Mouse (Mus musculus): ENCODE measurements around the gene Polr1e. TPM values are rescaled to one million over a fixed set of nuclear protein-coding genes. Genes with fewer than 3 reads are reported as not detected.
A peak's percentile ranks its signal among the peaks of the same experiment; 100 is the strongest.
"Not testable (repeated sequence)": the region's sequence is repeated elsewhere in the genome, so short reads cannot be mapped to it uniquely, and the experiment has no call there.

The Polr1e gene
- total RNA-seq, 2 experiments from 2014 or later = 11.9 to 14.8 TPM

GRCm38 (mm10) chr4:45000001-45000400 is 18.4 kb upstream of the Polr1e start:
- DNase-seq (ENCODE audit: low spot score in 2 of 2) = no peak

GRCm38 (mm10) chr4:45005452-45005851 is 12.9 kb upstream of the Polr1e start:
- DNase-seq (ENCODE audit: low spot score in 2 of 2) = no peak

GRCm38 (mm10) chr4:45010806-45011415 is 7.5 kb upstream of the Polr1e start:
- DNase-seq (ENCODE audit: low spot score in 2 of 2) = peak in 1 of 2 experiments; percentile 52

GRCm38 (mm10) chr4:45011581-45012104 is 6.7 kb upstream of the Polr1e start:
- no peak for DNase-seq (ENCODE audit: low spot score in 2 of 2)

- peak; percentile 98 to 100 for DNase-seq (ENCODE audit: low spot score in 2 of 2)
Measured at GRCm38 (mm10) chr4:45012105-45012975, 6.0 kb upstream of the Polr1e start, which contains the start of gene Zbtb5. Gene Zbtb5, minus strand, starts transcription at chr4:45012412.

GRCm38 (mm10) chr4:45013031-45013431 is 5.4 kb upstream of the Polr1e start:
- DNase-seq (ENCODE audit: low spot score in 2 of 2) = no peak

GRCm38 (mm10) chr4:45013537-45013936 is 4.8 kb upstream of the Polr1e start:
- no peak for DNase-seq (ENCODE audit: low spot score in 2 of 2)

- peak; percentile 55 to 83 for DNase-seq (ENCODE audit: low spot score in 2 of 2)
Measured at GRCm38 (mm10) chr4:45015615-45016014, 2.8 kb upstream of the Polr1e start.

GRCm38 (mm10) chr4:45019009-45019408 is 626 bp downstream of the Polr1e start:
- no peak for DNase-seq (ENCODE audit: low spot score in 2 of 2)

- no peak for DNase-seq (ENCODE audit: low spot score in 2 of 2)
Measured at GRCm38 (mm10) chr4:45026459-45026858, 8.1 kb downstream of the Polr1e start.

GRCm38 (mm10) chr4:45032586-45032985 is 14.2 kb downstream of the Polr1e start:
- peak in 1 of 2 experiments; percentile 49 for DNase-seq (ENCODE audit: low spot score in 2 of 2)

- no peak for DNase-seq (ENCODE audit: low spot score in 2 of 2)
Measured at GRCm38 (mm10) chr4:45034693-45035628, 16.6 kb downstream of the Polr1e start.

- no peak for DNase-seq (ENCODE audit: low spot score in 2 of 2)
Measured at GRCm38 (mm10) chr4:45036048-45036447, 17.7 kb downstream of the Polr1e start.

GRCm38 (mm10) chr4:45036571-45036970 is 18.2 kb downstream of the Polr1e start:
- no peak for DNase-seq (ENCODE audit: low spot score in 2 of 2)

- DNase-seq (ENCODE audit: low spot score in 2 of 2) = no peak
Measured at GRCm38 (mm10) chr4:45037455-45038410, 19.4 kb downstream of the Polr1e start.

GRCm38 (mm10) chr4:45038879-45039278 is 20.5 kb downstream of the Polr1e start:
- not testable (repeated sequence) for DNase-seq (ENCODE audit: low spot score in 2 of 2)

- not testable (repeated sequence) for DNase-seq (ENCODE audit: low spot score in 2 of 2)
Measured at GRCm38 (mm10) chr4:45039546-45039945, 21.2 kb downstream of the Polr1e start.

- no peak for DNase-seq (ENCODE audit: low spot score in 2 of 2)
Measured at GRCm38 (mm10) chr4:45040795-45041194, 22.4 kb downstream of the Polr1e start.

- no peak for DNase-seq (ENCODE audit: low spot score in 2 of 2)
Measured at GRCm38 (mm10) chr4:45046679-45047078, 28.3 kb downstream of the Polr1e start.

All from layer of hippocampus, postnatal 14 days (tissue).